Mouse (Mus musculus) brain, adult 2 months (tissue): ENCODE results near the gene Mrpl53.

ENCODE experiments used
- DNase-seq: peaks from one replicate; pipeline ENCODE4 v3.0.0; 2011; ENCODE audit warnings: low read depth, low spot score

Gene Mrpl53

DNA sequence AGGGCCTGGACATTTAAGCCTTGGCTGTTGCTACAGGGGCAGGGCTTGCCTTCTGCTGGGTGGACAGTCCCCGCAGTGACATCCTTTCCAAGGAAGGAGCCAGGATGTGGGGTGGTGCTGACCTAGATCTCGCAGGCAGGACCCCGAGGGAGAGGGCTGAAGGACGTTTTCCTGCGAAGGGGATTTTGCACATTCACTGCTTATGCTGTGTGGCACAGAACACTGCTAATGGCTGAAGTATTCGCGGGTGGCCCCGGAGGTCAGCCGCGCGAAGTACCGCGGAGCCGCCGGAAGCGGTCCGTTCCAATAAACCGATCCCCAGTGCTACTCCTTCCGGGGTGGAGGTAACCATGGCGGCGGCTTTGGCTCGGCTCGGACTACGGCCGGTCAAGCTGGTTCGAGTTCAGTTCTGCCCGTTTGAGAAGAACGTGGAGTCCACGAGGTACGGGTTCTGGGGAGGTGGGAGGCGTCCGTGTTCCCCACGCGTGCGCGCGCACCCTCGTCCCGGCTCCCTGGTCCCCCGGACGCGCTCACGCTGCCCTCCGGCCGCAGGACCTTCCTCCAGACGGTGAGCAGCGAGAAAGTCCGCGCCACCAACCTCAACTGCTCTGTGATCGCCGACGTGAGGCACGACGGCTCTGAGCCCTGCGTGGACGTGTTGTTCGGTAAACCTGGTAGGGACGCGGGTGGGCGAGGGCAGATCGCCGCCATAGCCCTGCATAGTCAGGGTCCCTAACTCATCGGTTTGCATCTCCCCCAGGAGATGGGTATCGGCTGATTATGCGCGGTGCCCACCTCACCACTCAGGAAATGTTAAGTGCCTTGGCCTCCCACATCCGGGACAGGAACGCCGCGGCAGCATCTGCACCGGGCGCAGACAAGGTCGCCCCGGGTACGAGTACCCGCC lies at the start of gene Mrpl53:
Gene Mrpl53, plus strand, starts transcription at position 279 of the 907 bp plus-strand sequence.
- DNase-seq, result peak; percentile 90

DNA sequence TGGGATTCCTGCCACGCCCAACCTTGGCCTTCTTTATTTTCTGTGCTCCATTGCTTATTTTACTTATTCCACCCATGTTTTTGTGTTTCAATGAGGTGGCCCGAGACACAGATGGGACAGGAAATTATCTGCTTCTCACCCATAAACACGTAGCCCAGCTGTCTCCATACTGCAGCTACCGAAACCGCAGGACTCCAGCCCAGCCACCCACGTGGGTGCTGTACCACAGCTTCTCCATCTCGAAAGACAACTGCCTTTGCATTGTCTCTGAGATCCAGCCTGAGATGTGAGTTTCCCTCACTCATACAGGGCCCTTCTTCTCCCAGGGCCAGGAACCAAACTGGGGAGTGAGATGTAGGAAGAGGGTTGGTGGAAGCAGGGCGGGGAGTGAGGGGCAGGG lies 42.8 kb upstream of the Mrpl53 start:
- no peak for DNase-seq

DNA sequence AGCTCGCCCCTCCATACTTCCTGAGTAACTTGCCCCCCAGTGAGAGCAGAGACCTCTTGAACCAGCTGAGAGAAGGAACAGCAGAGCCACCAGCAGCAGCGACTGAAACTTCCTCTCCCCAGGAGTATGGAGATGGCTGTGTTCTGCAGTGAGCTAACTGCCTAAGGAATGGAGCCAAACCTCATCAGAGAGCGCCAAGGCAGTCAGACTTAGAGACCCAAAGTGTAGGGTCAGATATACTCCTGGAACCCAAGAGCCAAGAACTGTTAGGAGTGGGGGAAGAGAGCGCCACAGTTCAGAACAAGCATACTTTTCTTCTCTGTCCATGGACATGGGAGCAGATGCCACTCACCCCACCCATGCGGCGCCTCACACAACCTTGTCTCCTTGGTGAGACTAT lies 42.4 kb upstream of the Mrpl53 start:
- DNase-seq, result no peak

DNA sequence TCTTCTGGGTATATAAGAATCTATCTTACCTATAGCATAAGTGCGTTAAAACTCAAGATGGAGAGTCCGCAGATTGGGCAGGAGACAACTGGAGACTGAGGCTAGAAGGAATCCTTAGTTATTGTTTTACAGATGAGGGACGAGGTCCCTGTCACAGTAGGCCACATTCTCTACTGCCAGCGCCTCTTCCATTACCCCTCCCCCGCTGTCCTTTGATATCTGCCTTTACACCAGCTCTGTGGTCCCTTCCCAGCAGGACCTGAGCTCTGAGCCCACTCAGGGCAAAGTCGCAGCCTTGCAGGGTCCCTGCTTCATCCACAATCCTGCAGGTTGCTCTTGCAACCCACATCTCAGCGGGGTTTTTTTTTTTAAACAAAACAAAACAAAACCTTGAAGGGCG lies 40.6 kb upstream of the Mrpl53 start:
- no peak for DNase-seq

DNA sequence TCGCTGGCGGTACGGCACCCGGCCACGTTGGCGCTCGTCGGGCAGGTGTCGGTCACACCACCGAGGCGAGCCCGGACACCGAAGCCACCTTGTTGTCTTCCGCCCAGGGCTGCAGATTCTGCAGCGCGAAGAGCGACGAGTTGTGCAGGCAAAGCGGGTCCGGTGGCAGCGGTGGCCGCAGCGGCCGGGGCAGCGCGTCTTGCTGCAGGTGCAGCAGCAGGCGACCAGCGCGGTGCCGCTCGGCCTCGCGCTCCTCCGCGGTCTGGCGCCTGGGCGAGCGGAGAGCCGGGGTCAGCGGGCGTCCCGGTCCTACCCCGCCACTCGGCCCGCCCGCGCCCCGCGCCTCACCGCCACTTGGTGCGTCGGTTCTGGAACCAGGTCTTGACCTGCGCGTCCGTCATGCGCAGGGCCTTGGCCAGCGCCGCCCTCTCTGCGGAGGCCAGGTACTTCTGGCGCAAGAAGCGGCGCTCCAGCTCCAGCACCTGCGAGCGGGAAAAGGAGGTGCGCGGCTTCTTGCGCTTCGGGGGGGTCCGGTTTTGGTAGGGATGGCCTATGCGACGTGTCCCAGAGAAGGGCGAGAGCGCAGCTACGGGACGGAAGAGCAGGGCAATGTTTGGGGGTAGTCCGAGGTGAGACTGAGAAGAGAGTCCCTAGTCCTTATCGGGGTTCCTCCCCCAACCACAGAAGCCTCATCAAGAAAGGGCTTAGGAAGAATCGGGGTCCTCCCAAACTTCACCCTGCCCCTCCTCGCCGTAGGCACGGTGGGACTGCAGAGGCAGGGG lies 39.9 kb upstream of the Mrpl53 start:
- no peak for DNase-seq

DNA sequence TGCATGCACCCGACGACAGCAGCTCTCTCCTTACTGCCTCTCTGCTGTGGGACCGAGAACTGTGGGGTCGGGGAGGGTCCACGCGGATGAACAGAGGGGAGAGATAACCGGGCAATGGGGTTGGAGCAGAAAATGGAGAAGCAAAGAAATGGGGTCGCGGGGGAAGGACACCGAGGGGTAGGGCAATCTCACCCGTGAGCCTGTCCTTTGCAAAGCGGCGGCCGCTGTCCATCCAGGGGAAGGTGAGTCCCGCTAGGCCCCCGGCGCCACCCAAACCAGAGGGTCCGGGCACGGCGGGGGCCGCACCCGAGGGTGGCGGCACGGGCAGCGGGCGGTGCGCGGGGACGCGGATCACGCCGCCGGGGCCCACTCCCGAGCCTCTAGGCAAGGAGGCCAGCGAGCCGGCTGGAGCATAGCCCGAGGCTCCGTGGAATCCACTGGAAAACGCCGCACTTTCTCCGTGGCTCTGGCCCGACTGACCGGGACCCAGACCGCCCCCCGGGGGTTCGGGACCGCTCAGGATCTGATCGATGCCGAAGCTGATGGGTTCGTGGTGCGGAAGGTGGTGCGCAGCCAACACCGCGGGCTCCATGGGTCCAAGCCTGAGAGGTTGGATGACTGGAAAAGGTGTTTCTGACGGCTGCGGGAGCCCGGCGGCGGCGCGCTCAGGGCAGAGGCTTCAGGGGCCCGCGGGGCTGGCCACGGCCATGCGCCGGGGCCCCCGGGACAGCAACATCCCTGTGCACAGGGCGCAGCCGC lies 39.2 kb upstream of the Mrpl53 start:
- no peak for DNase-seq

DNA sequence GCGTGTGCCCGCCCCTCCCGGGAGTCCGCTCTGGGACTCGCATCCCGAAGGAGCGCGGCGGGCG lies 38.8 kb upstream of the Mrpl53 start, which contains the start of gene Tlx2:
Gene Tlx2, minus strand, starts transcription at position 47 of the 64 bp plus-strand sequence.
- DNase-seq, result no peak

DNA sequence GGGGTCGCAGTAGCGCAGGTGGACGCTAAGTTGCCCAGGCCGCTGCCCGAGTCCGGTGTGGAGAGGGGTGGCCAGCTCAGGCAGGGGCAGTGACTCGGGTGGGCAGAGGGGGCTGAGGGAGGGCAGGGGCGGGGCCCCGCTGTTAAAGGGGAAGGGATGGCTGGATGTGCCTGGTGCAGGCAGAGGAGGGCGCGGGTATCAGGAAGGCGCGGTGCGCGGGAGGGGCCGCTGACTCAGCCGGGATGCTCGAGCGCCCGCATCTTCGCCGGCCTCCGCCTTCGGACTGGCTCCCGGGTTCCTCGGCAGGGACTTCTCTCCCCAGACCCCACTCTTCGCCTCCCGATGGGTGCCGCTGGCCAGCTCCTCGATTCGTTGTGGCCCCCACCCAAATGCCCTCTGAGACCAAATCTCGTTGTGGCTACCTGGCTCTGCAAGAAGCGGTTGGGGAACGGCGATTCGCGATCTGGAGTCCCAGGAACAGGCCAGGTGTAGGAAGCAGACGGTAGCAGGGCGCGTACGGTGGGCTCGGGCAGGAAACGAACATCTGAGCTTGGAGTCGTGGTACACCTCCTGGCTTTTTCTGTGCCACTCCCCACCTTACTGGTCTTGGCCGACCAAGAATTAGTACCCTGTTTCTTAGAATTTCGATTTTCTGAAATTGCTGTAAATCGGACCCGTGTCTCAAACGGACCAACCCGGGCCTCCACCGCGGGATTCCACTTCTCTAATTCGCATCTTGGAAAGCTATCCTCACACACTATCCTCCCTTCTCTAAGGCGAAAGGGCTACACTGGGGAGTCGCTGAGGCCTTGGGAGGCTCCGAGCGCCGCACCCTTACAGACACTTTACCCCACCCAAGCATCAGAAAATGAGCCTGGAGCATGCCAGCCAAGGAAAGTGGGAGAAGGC lies 38.3 kb upstream of the Mrpl53 start:
- no peak for DNase-seq

DNA sequence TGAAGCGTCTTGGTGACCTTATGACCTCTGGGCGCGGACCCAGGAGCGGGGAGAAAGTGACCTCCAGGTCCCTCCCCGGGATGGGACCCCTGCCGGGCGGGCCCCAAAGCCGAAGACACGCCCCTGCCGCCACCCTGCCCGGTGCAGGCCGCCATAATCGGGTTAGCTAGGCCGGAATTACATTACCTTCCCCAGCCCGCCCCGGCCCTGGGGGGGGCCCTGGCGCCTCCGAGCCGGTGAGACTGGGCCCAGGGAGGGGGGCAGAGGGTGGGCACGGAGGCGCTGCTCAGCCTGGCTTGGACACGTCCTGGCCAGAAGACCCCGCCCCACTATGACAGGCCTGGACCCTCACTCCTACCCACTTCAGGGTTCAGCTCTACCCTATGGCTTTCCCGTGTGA lies 37.6 kb upstream of the Mrpl53 start:
- no peak for DNase-seq

DNA sequence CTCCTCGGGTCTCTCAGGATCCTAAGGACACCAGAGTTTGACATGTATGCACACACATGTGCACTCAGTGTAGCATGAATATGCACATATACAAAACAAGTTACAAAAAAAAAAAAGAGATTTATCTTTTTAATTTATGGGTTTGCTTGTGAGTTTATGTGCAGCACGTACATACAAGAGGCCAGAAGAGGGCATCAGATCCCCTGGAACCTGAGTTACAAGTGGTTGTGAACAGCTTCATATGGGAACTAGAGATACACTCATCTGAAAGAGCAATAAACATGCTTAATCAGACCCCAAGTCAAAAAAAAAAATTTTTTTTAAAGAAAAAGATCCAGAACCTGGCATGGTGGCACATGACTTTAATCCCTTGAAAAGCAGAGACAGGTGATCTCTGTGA lies 33.9 kb upstream of the Mrpl53 start:
- DNase-seq, result peak; percentile 22

DNA sequence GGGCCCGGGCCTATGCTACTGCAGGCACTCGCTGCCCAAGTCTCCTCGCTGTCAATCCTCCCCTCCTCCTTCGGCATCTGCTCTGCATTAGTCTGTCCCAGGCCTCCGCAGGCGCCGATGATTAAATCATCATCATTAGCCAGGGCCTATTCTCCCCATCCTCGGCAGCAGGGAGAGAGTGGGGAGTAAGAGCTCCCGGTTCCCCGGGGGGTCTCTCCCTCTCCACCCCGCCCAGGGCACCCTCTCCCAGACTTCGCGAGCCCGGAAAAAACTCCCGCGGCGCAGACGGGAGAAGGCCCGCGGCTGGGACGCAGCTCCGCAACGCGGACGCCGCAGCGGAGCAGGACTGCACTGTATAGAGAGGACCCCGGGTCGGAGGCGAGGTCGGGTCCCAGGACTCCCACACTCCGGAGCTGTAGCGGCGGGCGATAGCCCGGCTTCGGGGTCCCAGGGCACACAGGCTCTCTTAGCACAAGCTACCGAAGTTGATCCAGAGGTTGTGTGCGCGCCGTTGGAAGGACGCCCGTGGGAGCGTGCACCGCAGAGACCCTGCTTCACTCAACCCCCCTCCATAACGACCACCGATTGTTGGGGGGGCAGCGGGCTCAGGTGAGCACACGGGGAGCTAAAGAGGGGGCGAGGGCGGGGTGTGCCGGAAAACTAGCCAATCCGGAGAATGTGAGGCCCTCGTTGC lies 31.1 kb upstream of the Mrpl53 start, which contains the start of gene Pcgf1:
Gene Pcgf1, plus strand, starts transcription at position 240 of the 694 bp plus-strand sequence.
- peak; percentile 99 for DNase-seq

DNA sequence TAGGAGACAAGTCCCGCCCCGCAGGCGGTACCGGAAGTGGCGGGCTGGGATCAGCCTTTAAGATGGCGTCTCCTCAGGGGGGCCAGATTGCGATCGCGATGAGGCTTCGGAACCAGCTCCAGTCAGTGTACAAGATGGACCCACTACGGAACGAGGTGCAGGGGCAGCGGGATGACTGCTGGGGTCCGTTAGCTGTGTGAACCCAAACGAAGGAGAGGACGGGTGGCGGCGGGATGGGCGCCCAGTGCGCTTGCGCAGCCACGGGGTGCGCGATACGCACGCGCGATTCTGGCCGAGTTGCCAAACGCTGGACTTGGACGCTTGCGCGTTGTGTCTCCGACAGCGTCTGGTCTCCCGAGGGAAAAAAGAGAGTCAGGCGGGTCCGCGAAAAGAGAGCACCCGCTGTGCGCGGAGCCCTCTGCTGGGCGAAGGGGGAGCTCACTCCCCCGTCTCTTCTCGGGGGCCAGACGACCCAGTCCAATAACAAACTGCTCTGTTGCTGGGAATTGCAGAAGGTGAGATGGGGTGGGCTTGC lies 30.4 kb upstream of the Mrpl53 start:
- peak; percentile 96 for DNase-seq

DNA sequence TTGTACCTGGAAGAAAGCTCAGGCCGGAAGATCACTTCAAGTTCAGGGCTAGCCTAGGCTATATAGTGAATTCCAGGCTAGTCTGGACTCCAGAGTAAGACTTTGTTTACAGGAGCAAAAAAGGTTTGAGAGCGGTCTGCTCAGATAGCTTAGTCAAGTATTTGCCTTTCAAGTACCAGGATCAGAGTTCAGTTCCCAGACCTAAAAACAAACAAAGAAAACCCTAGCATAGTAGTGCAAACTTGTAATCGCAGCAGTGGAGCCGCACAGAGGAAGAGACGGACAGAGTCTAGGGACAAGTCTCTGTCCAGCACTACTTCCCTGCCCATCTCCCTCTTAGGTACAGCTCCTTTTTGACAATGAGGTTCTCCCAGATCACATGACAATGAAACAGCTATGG lies 28.6 kb upstream of the Mrpl53 start:
- no peak for DNase-seq

DNA sequence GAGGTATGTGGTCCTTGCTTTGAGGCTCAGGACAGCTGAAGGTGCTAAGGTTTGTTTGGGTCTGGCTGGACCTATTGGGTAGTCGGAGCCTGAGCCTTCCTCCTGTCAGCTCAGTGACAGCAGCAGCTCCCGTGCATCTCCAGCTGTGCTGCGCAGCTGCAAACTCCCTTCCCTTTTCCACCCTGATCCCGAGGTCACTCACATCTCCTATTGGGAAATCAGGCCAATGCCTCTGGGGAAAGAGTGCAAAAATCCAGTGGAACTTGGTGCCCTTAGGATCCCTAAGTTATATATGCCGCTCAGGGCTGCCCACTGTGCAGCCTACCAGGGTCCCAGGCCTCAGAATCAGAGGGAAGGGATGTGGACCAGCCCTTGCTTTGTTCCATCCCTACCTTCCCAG lies 25.3 kb upstream of the Mrpl53 start:
- no peak for DNase-seq

DNA sequence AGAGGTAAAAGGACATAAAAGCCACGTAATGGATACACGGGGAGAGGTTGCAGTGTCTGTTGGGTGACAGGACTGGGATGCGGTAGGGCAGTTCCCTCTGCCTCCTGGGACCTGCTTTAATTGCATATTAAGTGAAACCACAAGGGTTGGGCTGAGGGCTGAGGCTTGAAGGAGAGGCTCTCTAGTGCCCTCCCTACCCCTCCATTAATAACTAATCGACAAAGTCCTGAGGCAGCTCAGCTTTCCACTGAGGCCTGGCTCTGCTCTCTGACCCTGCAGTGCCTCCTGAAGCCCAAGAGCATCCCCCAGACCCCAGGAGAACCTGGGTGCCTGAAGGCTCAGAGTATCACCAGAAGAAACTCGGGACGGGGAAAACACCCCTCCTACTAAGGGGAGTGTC lies 24.4 kb upstream of the Mrpl53 start:
- DNase-seq, result no peak

DNA sequence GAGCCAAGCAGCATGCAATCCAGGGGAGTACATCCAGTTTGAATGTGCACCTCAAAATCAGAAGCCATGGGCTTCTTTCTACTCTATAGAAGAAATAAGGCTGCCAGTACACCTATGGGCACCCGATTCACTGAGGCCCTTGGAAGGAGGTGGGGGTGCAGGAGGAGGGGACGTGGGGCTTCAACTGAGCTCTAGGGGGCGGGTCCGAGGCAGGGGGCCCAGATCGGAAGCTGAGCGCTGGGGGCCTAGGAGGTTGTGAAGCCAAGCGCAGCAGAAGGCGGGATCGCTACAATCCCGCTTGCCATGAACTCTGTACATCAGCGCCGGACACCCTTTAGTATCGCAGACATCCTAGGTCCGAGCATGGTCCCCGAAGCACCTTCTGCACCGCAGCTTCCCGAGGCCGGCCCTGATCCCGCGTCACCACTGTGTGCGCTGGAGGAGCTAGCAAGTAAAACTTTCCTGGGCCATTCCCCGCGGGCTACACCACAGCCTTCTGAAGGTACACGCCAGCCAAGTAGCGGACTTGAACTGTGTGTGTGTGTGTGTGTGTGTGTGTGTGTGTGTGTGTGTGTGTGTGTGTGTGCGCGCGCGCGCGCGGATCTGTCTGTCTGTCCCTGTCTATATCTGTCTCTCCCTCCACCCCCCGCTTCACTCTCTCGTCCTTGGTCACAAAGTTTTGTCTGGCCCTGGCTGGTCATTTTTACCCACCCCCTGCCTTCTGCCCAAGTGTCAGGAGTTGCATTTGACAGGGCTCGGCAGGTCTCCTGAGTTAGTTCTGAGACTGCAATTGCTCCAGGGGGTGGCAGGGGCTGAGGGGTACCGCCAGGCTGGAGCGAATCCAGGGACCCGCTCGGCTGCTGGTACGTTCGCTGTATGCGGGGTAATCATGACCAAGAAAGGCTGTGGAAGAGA lies 22.5 kb upstream of the Mrpl53 start, which contains the start of gene Lbx2:
Gene Lbx2, plus strand, starts transcription at position 247 of the 915 bp plus-strand sequence.
- no peak for DNase-seq

DNA sequence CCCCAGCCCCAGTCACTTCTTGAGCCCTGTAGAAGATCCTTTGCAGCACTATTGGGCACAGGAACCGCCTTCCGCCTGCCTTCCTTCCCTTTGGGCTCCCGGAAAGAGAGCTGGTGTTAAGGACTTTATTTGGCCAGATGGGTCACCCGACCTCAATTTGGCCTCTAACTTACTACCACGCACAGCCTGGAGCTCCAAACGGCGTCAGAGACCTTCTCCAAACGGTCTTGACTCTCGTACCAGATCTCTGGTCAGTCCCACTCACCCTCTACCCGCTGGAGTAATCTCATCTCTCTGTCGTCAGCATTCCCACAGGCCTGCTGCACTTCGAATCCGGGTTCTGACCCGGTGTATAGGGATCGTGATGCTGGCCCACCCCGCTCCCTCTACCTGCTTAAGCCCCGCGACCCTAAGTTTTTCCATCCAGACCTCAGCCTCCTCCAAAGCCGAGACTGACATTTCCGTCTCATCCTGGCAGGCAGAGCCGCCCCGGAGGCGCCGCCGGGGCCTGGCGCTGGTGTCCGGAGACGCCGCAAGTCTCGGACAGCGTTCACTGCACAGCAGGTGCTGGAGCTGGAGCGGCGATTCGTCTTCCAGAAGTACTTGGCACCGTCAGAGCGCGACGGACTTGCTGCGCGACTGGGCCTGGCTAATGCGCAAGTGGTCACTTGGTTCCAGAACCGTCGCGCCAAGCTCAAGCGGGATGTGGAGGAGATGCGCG lies 21.5 kb upstream of the Mrpl53 start:
- DNase-seq, result no peak

DNA sequence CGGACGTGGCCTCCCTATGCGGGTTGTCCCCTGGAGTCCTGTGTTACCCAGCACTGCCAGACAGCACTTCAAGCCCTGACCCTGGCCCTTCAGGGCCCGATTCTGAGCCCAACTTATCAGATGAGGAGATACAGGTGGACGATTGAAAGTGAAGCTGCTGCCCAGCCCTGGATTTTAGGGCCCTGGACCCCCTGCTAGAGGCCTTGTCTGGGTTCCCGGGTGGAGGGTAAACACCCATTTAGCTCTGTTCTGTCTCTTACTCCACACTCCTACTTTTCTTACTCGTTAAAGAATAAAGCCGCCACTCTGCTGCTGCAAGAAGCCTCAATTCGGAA lies 20.9 kb upstream of the Mrpl53 start:
- DNase-seq, result no peak
